ENCODE assay signal across 8 mouse cellular contexts in the genomic region with DNA sequence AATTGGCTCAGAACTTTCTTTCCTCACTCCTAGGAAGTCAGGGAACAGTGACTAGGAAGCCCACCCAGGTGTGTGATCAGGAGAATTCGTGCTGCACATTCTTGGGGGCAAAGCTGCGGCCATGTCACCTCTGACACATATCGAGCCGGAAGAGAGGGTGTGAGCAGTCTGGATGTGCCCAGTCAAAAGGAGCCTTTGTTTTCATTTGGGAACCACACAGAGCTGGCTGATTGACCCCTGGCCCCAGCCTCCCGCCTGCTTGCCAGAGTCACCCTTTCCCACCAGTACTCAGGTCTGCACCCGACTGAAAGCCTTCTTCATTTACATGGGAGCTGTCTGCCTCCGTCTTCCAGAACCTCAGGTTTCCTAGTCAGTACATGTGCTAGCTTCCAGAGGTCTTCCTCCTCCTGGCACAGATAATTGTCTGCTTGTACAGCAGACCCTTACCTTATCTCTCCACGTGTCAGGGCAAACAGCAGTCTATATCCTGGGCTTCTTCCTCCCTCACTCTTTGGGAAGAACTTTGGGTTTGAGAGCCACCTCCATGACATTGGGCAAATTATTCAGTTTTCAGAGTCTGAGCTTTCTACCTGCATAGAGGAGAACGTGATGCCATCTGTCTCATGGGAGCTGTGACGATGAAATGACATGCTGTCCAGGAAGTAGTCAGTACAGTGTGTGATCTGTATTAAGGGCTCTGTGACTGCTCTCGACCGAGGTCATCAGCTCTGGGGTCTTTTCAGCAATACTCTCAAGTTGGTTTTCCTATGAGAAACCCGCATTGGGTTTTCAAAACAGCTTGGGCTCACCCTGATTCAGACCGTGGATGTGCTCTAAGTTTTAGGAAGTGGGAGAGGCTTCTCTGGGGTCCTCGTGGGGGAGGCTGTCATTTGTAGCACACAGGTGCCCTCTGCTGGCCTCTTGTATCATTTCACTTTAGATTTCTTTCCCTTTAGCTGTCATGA.
DNase-seq lines count a peak whose midpoint lies in the region; ATAC-seq and TF ChIP-seq lines count a peak whose summit lies in the region.

No protein-coding gene starts in this region.

- no peaks in the 10 kb centered on the region for H3K36me3 ChIP-seq in forebrain, embryonic 11.5 days (ENCODE audit: control insufficient read depth, insufficient read depth, low read length)
- H3K36me3 ChIP-seq in hindbrain, embryonic 12.5 days = no peaks in the 10 kb centered on the region
- H3K36me3 ChIP-seq in limb, embryonic 15.5 days = peaks cover 7% of the 10 kb centered on the region; the same call in 1 of the 2 replicates
- no peaks in the 10 kb centered on the region for H3K36me3 ChIP-seq in midbrain, postnatal 0 days (ENCODE audit: insufficient read depth, low read length)

- DNase-seq in spleen, adult 12 weeks (ENCODE audit: low spot score) = peak; percentile 5
- no peak for DNase-seq in spleen, postnatal 4 days (ENCODE audit: low spot score in 2 of 2)
- DNase-seq in adrenal gland, postnatal 36 days = peak; percentile 38 to 65
- peak; percentile 76 for DNase-seq in forebrain, embryonic 11.5 days (ENCODE audit: low spot score)
- DNase-seq in midbrain, postnatal 0 days (ENCODE audit: low spot score) = peak; percentile 80
- peak; percentile 73 for DNase-seq in yolk sac, embryonic 10.5 days (ENCODE audit: low spot score)

- no peaks in the 10 kb centered on the region for H3K9me3 ChIP-seq in forebrain, embryonic 11.5 days (ENCODE audit: control insufficient read depth, low read length)
- no peaks in the 10 kb centered on the region for H3K9me3 ChIP-seq in hindbrain, embryonic 12.5 days (replicated peaks)
- no peaks in the 10 kb centered on the region for H3K9me3 ChIP-seq in limb, embryonic 15.5 days
- H3K9me3 ChIP-seq in midbrain, postnatal 0 days (ENCODE audit: low read length) = no peaks in the 10 kb centered on the region

- H3K27me3 ChIP-seq in forebrain, embryonic 11.5 days (ENCODE audit: control insufficient read depth, insufficient read depth, low read length) = no peaks in the 10 kb centered on the region
- H3K27me3 ChIP-seq in hindbrain, embryonic 12.5 days = no peaks in the 10 kb centered on the region
- H3K27me3 ChIP-seq in limb, embryonic 15.5 days = no peaks in the 10 kb centered on the region
- H3K27me3 ChIP-seq in midbrain, postnatal 0 days (ENCODE audit: insufficient read depth, low read length) = no peaks in the 10 kb centered on the region

- H3K4me1 ChIP-seq in forebrain, embryonic 11.5 days (replicated peaks; ENCODE audit: control insufficient read depth, insufficient read depth, low read length) = peaks cover 2% of the 10 kb centered on the region; the same call in 1 of the 2 replicates
- H3K4me1 ChIP-seq in hindbrain, embryonic 12.5 days = peaks cover 4% of the 10 kb centered on the region; the same call in 1 of the 2 replicates
- peaks cover 6% of the 10 kb centered on the region; the same call in 1 of the 2 replicates for H3K4me1 ChIP-seq in limb, embryonic 15.5 days
- H3K4me1 ChIP-seq in midbrain, postnatal 0 days (ENCODE audit: insufficient read depth, low read length) = no peaks in the 10 kb centered on the region

- peak; percentile 88 for TF ChIP-seq CTCF in midbrain, postnatal 0 days (IDR thresholded peaks at IDR 0.05)

- no peak overlapping the region for H3K9ac ChIP-seq in forebrain, embryonic 11.5 days (ENCODE audit: low read length)
- H3K9ac ChIP-seq in hindbrain, embryonic 12.5 days = no peak overlapping the region
- H3K9ac ChIP-seq in limb, embryonic 15.5 days = no peak overlapping the region
- no peak overlapping the region for H3K9ac ChIP-seq in midbrain, postnatal 0 days (replicated peaks; ENCODE audit: low read length, poor library complexity, severe bottlenecking)

- H3K4me2 ChIP-seq in forebrain, embryonic 11.5 days (ENCODE audit: low read depth, low read length, severe bottlenecking) = 0 out of 2 replicates have a peak overlapping the region, but pooled peaks have one; percentile 11
- H3K4me2 ChIP-seq in hindbrain, embryonic 12.5 days (replicated peaks) = peak overlapping the region; percentile 43
- peak overlapping the region; percentile 34; the same call in 1 of the 2 replicates for H3K4me2 ChIP-seq in limb, embryonic 15.5 days
- H3K4me2 ChIP-seq in midbrain, postnatal 0 days (ENCODE audit: low read depth, low read length, poor library complexity, severe bottlenecking) = peak overlapping the region; percentile 34

- peak; percentile 74 for ATAC-seq in forebrain, embryonic 11.5 days (replicated peaks; ENCODE audit: low FRiP score)
- ATAC-seq in hindbrain, embryonic 12.5 days (ENCODE audit: low FRiP score) = peak; percentile 75
- ATAC-seq in limb, embryonic 15.5 days (ENCODE audit: insufficient number of reproducible peaks, low FRiP score, low TSS enrichment, low read depth) = no peak
- peak; percentile 74 for ATAC-seq in midbrain, postnatal 0 days (ENCODE audit: low FRiP score)

- no peak overlapping the region for H3K4me3 ChIP-seq in forebrain, embryonic 11.5 days (ENCODE audit: low read depth, low read length)
- no peak overlapping the region for H3K4me3 ChIP-seq in hindbrain, embryonic 12.5 days
- H3K4me3 ChIP-seq in limb, embryonic 15.5 days = peak overlapping the region; percentile 11
- H3K4me3 ChIP-seq in midbrain, postnatal 0 days (ENCODE audit: low read depth, low read length) = no peak overlapping the region

- WGBS in forebrain, embryonic 11.5 days = 39% methylated on average over 15 of the region's 15 CpGs
- WGBS in hindbrain, embryonic 12.5 days = 21% methylated on average over 15 of the region's 15 CpGs
- 42% methylated on average over 15 of the region's 15 CpGs for WGBS in limb, embryonic 15.5 days
- WGBS in midbrain, postnatal 0 days = 35% methylated on average over 15 of the region's 15 CpGs

- no peak overlapping the region for H3K27ac ChIP-seq in forebrain, embryonic 11.5 days (ENCODE audit: low read depth, low read length)
- H3K27ac ChIP-seq in hindbrain, embryonic 12.5 days = no peak overlapping the region
- H3K27ac ChIP-seq in limb, embryonic 15.5 days = no peak overlapping the region
- no peak overlapping the region for H3K27ac ChIP-seq in midbrain, postnatal 0 days (ENCODE audit: low read depth, low read length)

Comparison
In these comparisons a context has a peak if more than half of its experiments do, and no peak if none do; other contexts are left out.
1. DNase-seq: peak in spleen, adult 12 weeks (single experiment), adrenal gland, postnatal 36 days (2 of 2), forebrain, embryonic 11.5 days (single experiment), midbrain, postnatal 0 days (single experiment) and yolk sac, embryonic 10.5 days (single experiment); none in spleen, postnatal 4 days (0 of 2).
2. Peak in every context shown above with its lines, with median percentiles within 50 percentile points of each other: H3K4me2 ChIP-seq.